Mouse (Mus musculus) C2C12 (cell line): ENCODE data around the gene Eef2. TPM values are rescaled to one million over a fixed set of nuclear protein-coding genes. Genes with fewer than 3 reads are reported as not detected.
A peak's percentile ranks its signal among the peaks of the same experiment; 100 is the strongest.

ENCODE experiments used
- H3K27me3 ChIP-seq: one replicate; pipeline ENCODE4 v1.6.1; 2011; ENCODE audit not compliant: control insufficient read depth, insufficient read depth, insufficient read length
- H3K36me3 ChIP-seq: one replicate; pipeline ENCODE4 v1.6.1; 2011; ENCODE audit not compliant: control insufficient read depth, insufficient read depth
- H3K4me3 ChIP-seq: one replicate; pipeline ENCODE4 v1.5.1; 2011; ENCODE audit warnings: mild to moderate bottlenecking, control low read depth; ENCODE audit not compliant: poor library complexity, insufficient read depth, severe bottlenecking
- H3K79me2 ChIP-seq: one replicate; pipeline ENCODE4 v1.6.1; 2011; ENCODE audit not compliant: control insufficient read depth, insufficient read depth
- H3K79me3 ChIP-seq: one replicate; pipeline ENCODE4 v1.6.1; 2011; ENCODE audit warnings: low read depth, control low read depth
- H3ac ChIP-seq: one replicate; pipeline ENCODE3; 2011; ENCODE audit warnings: low read depth; ENCODE audit not compliant: control insufficient read depth, insufficient read length
- CEBPB ChIP-seq: IDR thresholded peaks from one replicate; pipeline ENCODE4 v1.6.1; 2011; ENCODE audit warnings: low read depth, mild to moderate bottlenecking, control low read depth, moderate library complexity
- CTCF ChIP-seq: IDR thresholded peaks from one replicate; pipeline ENCODE4 v1.5.1; 2011; ENCODE audit not compliant: control insufficient read depth, insufficient read depth, insufficient read length
- FOSL1 ChIP-seq: IDR thresholded peaks from one replicate; pipeline ENCODE4 v1.8.0; 2011; ENCODE audit warnings: mild to moderate bottlenecking, low read length; ENCODE audit not compliant: poor library complexity, insufficient read depth, severe bottlenecking
- MAX ChIP-seq: IDR thresholded peaks from one replicate; pipeline ENCODE4 v1.6.1; 2011; ENCODE audit warnings: mild to moderate bottlenecking, control low read depth
- MYOD1 ChIP-seq: IDR thresholded peaks from one replicate; pipeline ENCODE4 v1.6.1; 2011; ENCODE audit warnings: low read depth; ENCODE audit not compliant: control insufficient read depth, insufficient read length
- MYOG ChIP-seq: IDR thresholded peaks from one replicate; pipeline ENCODE4 v1.6.1; 2011; ENCODE audit not compliant: control insufficient read depth, insufficient read length; ENCODE audit errors: extremely low read depth
- USF1 ChIP-seq: IDR thresholded peaks from one replicate; pipeline ENCODE4 v1.6.1; 2011; ENCODE audit warnings: low read depth, mild to moderate bottlenecking, control low read depth, moderate library complexity
- polyA plus RNA-seq: library from polyadenylated mRNA; unstranded; fragments of >200 nt; fragmentation: generic; extraction: Trizol; gene quantifications from one replicate; pipeline ENCODE4 v1.2.1, GENCODE M21; 2012; ENCODE audit warnings: missing spikeins

Eef2 gene
- polyA plus RNA-seq, 1 experiment: 2,537 TPM

GRCm38 (mm10) chr10:81192270-81192967 is 16.0 kb downstream of the Eef2 start:
- no peaks in the 10 kb centered on the region for H3K79me3 ChIP-seq
- TF ChIP-seq CEBPB (no peak), MYOD1 (no peak), CTCF (no peak), MAX (no peak), MYOG (no peak), USF1 (no peak), FOSL1 (no peak)
- H3K79me2 ChIP-seq: peaks cover 3% of the 10 kb centered on the region
- H3K36me3 ChIP-seq: peaks cover 21% of the 10 kb centered on the region
- no peaks in the 10 kb centered on the region for H3K27me3 ChIP-seq
- peak overlapping the region; percentile 26 for H3K4me3 ChIP-seq
- H3ac ChIP-seq: peak overlapping the region; percentile 87

DNA sequence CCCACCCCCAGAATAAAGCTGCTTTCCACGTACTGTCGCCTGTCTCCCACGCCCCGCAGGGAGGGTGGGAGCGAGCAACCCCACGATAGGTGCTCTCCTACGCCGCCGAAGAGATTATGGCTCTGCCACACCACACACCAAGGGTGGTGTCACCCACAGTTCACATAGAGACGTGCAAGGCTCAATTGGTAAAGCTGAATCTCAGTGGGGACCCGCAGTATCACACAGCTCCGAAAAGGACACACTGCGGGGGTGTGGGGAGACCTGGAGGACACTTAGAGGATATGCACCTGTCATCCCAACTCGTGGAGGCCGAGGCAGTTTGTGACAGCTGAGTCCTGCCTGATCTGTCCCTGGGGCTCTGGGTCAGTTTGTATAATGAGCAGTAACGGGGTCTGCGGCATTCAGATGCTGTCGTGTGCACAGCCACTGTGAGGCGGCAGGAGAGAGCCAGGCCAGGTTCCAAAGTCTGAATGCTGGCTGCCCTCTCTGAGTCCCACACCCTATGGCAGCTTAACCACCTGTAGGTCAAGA is 16.6 kb downstream of the Eef2 start:
- TF ChIP-seq FOSL1: no peak
- TF ChIP-seq USF1: no peak
- peak; percentile 58 for TF ChIP-seq MYOD1
- TF ChIP-seq MYOG: no peak
- no peak for TF ChIP-seq MAX
- TF ChIP-seq CEBPB: no peak
- Histone ChIP-seq H3K79me2 (no peaks in the 10 kb centered on the region), H3K79me3 (no peaks in the 10 kb centered on the region), H3K27me3 (no peaks in the 10 kb centered on the region), H3K36me3 (peaks cover 21% of the 10 kb centered on the region), H3ac (peak overlapping the region; percentile 62), H3K4me3 (no peak overlapping the region)

DNA sequence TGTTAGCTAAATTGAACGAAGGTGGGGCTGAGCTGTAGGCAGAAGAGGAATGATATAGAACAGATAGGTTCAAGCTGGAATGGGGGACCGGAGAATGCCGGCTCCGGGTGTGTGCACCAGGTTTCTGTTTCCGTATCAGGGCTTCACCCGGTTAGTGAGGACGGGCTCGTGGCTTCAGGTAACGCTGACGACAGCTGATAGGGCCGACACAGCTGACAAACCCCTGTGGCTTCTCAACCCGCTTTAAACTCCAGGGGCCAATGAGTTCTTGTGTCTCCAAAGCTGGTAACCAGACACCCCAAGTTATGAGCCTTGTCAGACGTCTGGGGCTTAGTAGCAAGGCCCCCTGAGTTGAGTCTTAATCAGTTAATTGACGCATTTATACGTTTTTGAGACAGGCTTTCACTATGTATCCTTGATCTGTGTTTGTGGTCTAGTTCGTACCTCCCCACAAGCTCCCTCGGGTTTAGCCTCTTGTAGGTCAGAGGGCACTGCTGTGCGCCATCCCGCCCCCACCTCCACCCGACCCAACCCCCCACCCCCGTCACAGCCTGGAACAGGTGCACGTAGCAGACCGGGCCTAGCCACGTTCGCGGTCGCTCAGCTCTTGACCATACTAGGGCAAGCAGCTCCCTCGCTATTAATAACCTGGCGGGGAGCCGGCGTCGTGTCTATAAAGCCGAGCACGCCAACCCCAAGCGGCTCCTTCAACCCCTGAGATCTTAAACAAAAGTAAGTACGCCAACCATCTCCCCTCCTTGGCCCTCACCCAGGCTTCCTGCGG is 17.8 kb downstream of the Eef2 start:
- Histone ChIP-seq H3K79me3 (no peaks in the 10 kb centered on the region), H3K36me3 (peaks cover 14% of the 10 kb centered on the region), H3K79me2 (no peaks in the 10 kb centered on the region), H3K27me3 (no peaks in the 10 kb centered on the region), H3K4me3 (no peak overlapping the region), H3ac (no peak overlapping the region)
- TF ChIP-seq CEBPB (no peak), MYOD1 (peak; percentile 60), CTCF (no peak)

GRCm38 (mm10) chr10:81195300-81195699 is 18.9 kb downstream of the Eef2 start:
- Histone ChIP-seq H3K27me3 (peaks cover 2% of the 10 kb centered on the region), H3K4me3 (no peak overlapping the region), H3K79me3 (no peaks in the 10 kb centered on the region), H3K79me2 (no peaks in the 10 kb centered on the region), H3ac (no peak overlapping the region), H3K36me3 (peaks cover 14% of the 10 kb centered on the region)
- TF ChIP-seq MAX (no peak), FOSL1 (no peak), MYOG (no peak), MYOD1 (no peak), CTCF (no peak), CEBPB (no peak), USF1 (no peak)

GRCm38 (mm10) chr10:81196470-81197065 is 20.1 kb downstream of the Eef2 start:
- no peaks in the 10 kb centered on the region for H3K79me2 ChIP-seq
- no peak overlapping the region for H3ac ChIP-seq
- peaks cover 1% of the 10 kb centered on the region for H3K36me3 ChIP-seq
- peaks cover 4% of the 10 kb centered on the region for H3K27me3 ChIP-seq
- no peak overlapping the region for H3K4me3 ChIP-seq
- TF ChIP-seq USF1 (no peak), MAX (no peak), MYOD1 (no peak), MYOG (no peak), FOSL1 (no peak), CTCF (no peak), CEBPB (no peak)
- H3K79me3 ChIP-seq: no peaks in the 10 kb centered on the region
